Mouse (Mus musculus) olfactory bulb, adult 2 months (tissue): ENCODE measurements around the gene Otub2. TPM values are rescaled to one million over a fixed set of nuclear protein-coding genes. Genes with fewer than 3 reads are reported as not detected.

Experiments used
- H3K27ac ChIP-seq: fragments of 200-500 bp; 2 replicates; pipeline ENCODE4 v1.5.1; 2012; ENCODE audit warnings: low read depth, low read length; ENCODE audit not compliant: insufficient read depth
- H3K4me1 ChIP-seq: fragments of 200-500 bp; 2 replicates; pipeline ENCODE4 v1.6.1; 2012; ENCODE audit warnings: low read length; ENCODE audit not compliant: control insufficient read depth, insufficient read depth
- H3K4me3 ChIP-seq: fragments of 200-500 bp; 2 replicates; pipeline ENCODE4 v1.5.1; 2012; ENCODE audit warnings: mild to moderate bottlenecking, low read depth, low read length, moderate library complexity; ENCODE audit not compliant: insufficient read depth
- CTCF ChIP-seq: fragments of 200-500 bp; IDR thresholded peaks from 2 replicates; pipeline ENCODE4 v1.5.1; 2012; ENCODE audit warnings: low read depth, mild to moderate bottlenecking, low read length, moderate library complexity; ENCODE audit not compliant: insufficient read depth
- POLR2A ChIP-seq: fragments of 200-500 bp; IDR thresholded peaks from 2 replicates; pipeline ENCODE4 v1.6.1; 2012; ENCODE audit warnings: mild to moderate bottlenecking, low read depth, low read length, moderate library complexity; ENCODE audit not compliant: insufficient read depth
- WGBS: fragments of 180-500 bp; shearing (Covaris S2); methylation state at CpG from one replicate; pipeline ENCODE4 v1.1.7; 2018; 5-methylcytosine and 5-hydroxymethylcytosine counted together
- polyA plus RNA-seq: library from polyadenylated mRNA; stranded (reverse); fragments of >200 nt; gene quantifications from 2 replicates; pipeline ENCODE4 v1.2.4, GENCODE M21; 2012; ENCODE audit warnings: low replicate concordance; ENCODE audit not compliant: missing spikeins, insufficient read depth, insufficient read length

The Otub2 gene
- polyA plus RNA-seq, 1 experiment = not detected

DNA sequence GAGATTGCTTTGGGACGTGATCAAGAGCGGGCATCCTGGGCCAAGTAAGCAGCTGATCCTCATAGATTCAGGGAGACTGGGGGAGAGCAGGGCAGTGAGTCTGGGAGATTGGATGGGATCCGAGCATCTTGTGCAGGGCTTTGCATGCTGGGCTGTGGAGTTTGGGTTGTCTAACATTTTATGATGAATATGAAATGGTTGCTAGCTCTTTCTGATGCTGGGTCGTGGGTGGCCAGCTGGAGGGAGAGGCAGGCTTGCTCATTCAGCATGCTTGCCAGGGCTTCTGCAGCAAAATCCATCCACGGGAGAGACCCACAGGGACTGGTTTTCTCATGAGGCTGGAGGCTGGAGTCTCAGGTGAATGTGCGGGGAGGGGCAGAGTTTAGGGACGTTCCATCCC is 2.6 kb downstream of the Otub2 start:
- TF ChIP-seq POLR2A = no peak
- TF ChIP-seq CTCF = no peak
- Histone ChIP-seq H3K4me1 (peaks cover 24% of the 10 kb centered on the region), H3K4me3 (no peak overlapping the region), H3K27ac (no peak overlapping the region)
- 85% methylated on average over 7 of the region's 7 CpGs for WGBS

DNA sequence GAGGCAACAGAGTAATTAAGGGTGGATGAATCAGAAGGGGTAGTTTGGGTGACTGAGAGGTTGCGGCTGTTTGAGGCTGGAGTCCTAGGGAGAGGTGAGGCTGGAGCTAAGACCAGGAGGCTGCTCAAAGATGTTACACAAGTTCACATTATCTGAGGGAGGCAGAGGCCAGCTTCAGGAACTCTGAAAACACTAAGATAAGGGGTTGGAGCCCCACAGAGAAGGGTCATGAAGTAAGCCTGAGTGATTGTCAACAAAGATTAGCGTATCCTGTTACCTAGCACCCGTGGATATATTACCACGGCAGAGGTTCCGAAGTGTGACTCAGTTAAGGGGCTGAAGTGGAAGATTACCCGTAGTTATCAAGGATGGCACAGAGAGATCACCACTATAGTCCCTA is 5.0 kb downstream of the Otub2 start:
- H3K4me1 ChIP-seq = peaks cover 24% of the 10 kb centered on the region
- no peak overlapping the region for H3K4me3 ChIP-seq
- 86% methylated on average over 6 of the region's 6 CpGs for WGBS
- H3K27ac ChIP-seq = no peak overlapping the region
- TF ChIP-seq POLR2A (no peak), CTCF (no peak)

DNA sequence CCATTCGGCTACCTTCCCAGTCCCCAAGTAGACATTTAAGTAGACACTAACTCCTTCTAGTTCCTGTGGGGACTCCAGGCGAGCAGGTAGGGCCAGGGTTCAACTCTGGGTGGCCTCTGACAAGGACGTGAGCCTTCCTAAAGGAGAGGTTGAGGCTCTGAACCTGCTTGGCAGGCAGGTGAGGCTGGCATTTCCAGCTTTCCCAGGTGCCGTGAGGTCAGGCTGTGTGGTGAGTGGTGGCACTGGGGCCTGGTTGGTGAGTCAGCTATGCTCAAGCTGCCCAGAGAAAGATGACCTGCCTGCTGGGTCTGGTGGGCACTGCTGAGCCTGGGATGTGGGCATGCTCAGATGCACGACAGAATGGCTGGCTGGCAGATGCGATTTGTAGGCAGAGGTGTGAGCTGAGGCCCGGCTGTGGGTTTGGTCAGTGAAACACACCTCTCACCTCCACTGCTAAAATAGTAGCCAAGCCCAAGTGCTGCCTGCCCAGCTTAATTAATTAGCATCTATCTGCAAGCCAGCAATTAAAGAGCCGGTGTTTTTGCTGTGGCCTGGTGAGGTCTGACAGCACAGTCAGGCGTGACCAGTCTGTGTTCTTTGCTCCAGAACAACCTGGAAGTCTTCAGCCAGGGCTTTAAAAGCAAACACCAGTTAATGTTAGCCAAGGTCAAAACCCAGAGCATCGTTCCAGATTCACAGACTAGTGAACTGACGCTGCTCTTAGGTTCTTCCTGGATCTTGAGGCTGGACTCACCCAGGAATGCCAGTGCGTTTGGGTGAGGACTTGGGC is 7.2 kb downstream of the Otub2 start:
- Histone ChIP-seq H3K4me1 (peaks cover 10% of the 10 kb centered on the region), H3K4me3 (no peak overlapping the region), H3K27ac (no peak overlapping the region)
- WGBS = 84% methylated on average over 12 of the region's 12 CpGs
- TF ChIP-seq CTCF (no peak), POLR2A (no peak)

DNA sequence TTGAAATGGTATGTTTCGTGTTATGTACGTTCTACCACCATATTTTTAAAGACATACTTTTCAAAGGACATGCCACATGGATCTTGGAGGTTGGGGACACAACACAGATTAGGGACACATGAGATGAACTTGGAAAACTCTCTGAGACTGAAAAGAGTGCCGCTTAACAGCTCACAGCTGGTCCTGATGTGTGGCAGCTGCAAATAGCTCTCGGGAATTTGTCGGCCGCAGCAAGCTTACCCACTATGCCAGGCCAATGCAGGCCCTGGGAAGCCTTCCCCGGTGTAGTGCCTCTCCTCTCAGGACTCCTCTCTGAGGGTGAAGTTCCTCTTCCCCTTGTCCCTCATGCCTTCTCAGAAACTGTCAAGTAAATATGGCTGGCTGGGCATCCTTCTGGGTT is 8.3 kb downstream of the Otub2 start:
- no peak overlapping the region for H3K4me3 ChIP-seq

DNA sequence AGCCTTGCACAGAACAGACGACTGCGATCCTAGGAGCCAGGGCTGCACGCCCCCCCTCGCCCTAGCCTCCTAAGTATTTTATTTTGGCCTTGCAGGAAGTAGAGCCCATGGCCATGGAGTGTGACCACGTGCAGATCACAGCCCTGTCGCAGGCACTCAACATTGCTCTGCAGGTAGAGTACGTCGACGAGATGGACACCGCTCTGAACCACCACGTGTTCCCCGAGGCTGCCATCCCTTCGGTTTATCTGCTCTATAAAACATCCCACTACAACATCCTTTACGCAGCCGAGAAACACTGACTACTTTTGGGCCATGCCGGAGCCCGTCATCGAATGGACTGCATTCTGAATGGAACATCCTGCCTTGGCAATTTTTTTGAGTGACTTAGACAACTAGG is 15.6 kb downstream of the Otub2 start:
- TF ChIP-seq POLR2A (no peak), CTCF (no peak)
- no peaks in the 10 kb centered on the region for H3K4me1 ChIP-seq
- H3K4me3 ChIP-seq = no peak overlapping the region
- 87% methylated on average over 18 of the region's 18 CpGs for WGBS
- H3K27ac ChIP-seq = no peak overlapping the region

More for the DNA sequence above, 8.3 kb downstream of the Otub2 start:
- no peak for TF ChIP-seq POLR2A
- no peak for TF ChIP-seq CTCF
- Histone ChIP-seq H3K27ac (no peak overlapping the region), H3K4me1 (peaks cover 3% of the 10 kb centered on the region; the same call in 1 of the 2 replicates)
- WGBS = 84% methylated on average over 7 of the region's 7 CpGs

DNA sequence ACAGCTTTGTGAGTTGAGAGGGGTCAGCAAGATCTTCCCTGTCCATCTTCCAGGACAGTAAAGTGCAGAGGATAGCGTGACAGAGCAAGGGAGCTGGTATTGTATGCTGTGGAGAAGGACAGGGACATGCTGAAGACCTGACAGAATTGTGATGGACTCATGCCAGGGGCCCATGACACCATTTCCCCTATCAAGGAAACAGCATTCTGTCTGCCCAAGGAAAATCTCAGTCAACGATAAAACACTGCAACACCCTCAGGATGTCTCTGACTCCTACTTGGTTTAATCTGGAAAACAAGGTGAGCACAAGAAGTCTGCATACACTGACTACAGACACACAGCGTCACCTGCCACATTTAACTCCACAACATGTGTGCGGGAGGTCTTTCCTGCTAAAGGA is 19.2 kb downstream of the Otub2 start, which contains the start of gene 9330161L09Rik:
Gene 9330161L09Rik, minus strand, starts transcription at position 101 of the 400 bp plus-strand sequence.
- H3K27ac ChIP-seq = no peak within 1 kb of the TSS
- WGBS = 93% methylated on average over 4 of the region's 4 CpGs
- TF ChIP-seq POLR2A = no peak
- TF ChIP-seq CTCF = no peak
- no peak within 1 kb of the TSS for H3K4me3 ChIP-seq
- H3K4me1 ChIP-seq = no peaks in the 10 kb centered on the region

DNA sequence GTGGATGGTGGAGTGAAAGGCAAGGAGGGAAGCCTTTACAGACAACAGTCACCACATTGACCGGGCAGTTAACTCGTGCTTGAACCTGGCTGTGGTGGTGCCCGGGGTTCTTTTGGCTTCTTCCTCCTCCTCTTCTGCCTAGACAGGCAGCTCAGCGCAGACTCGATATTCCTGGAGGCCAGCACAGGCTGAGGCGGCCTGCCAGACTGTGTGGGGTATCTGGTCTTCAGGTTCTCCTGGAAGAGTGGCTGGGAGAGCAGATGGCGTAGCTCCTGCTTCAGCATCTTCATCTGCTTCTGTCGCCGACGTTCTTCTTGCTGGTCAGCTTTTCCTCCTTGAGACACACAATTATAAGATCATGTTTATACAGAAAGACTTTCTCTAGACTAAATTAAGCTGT is 19.7 kb downstream of the Otub2 start:
- no peaks in the 10 kb centered on the region for H3K4me1 ChIP-seq
- 89% methylated on average over 10 of the region's 10 CpGs for WGBS
- no peak overlapping the region for H3K27ac ChIP-seq
- H3K4me3 ChIP-seq = no peak overlapping the region
- TF ChIP-seq CTCF (no peak), POLR2A (no peak)

DNA sequence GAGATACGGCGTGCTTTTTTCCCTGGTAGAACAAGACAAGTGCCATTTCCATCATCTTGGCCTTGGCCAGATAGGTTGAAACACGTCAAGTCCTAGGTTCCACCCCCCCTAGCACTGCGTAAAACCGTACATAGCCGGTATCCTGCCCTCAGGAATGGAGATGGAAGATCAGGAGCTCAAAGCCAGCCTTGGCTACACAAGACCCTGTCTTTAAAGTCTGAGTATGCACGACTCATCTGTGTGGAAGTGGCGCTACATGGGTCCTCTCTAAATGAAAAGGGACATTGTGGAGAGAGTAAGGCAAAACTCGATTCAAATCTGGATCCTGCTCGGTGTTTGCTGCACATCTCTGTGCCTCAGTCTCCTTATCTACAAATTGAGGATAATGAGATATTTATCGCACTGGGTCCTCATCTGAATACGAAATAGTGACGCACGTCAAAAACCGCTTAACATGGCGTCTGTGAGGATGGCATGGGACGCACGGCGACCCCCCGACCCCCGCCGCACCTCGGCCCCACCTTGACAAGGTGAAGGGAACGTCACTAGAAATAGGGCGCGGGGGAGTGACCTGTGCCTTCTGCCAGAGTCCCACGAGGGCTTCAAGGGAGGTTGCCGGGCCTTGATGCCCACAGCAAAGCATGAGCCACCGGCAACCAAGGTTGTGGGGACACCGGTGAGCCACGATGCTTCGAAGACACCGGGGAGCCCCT is 36.7 kb downstream of the Otub2 start:
- Histone ChIP-seq H3K4me1 (peaks cover 12% of the 10 kb centered on the region), H3K4me3 (peak overlapping the region; percentile 81), H3K27ac (peak overlapping the region; percentile 43; the same call in 1 of the 2 replicates)
- 7% methylated on average over 33 of the region's 33 CpGs for WGBS
- TF ChIP-seq CTCF = no peak

DNA sequence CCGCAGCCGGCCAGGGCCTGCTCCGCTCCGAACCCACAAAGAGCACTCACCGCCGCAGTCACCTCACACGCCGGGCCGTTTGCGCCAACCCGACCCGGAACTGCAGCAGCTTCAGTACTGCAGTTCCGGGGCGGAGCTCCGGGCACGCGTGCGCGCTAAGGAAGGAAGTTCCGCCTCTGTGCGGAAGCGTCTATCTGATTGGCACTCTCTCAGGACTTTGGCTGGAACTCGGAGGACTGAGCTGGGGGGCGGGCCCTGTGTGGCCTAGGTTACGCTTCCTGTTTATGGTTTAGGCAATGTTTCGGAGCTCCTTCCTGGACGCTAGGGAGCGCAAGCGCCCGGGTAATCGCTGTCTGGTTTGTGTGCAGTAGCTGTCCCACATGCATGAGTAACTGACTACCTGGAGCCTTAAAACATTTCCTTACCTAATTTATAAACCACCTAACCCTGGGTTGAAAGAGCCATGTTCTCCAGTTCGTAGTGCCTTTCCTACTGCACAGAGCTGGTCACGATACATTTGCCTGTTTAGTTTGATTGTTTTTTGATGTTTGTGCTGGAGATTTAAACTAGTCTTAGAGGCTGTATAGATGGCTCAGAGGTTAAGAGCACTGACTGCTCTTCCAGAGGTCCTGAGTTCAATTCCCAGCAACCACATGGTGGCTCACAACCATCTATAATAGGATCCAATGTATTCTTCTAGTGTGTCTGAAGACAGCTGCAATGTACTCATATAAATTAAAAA is 37.4 kb downstream of the Otub2 start, which contains the start of gene Ddx24:
Gene Ddx24, minus strand, starts transcription at position 102 of the 742 bp plus-strand sequence.
- TF ChIP-seq CTCF (peak; percentile 62), POLR2A (peak; percentile 86)
- H3K27ac ChIP-seq = peak within 1 kb of the TSS; percentile 43; the same call in 1 of the 2 replicates
- H3K4me3 ChIP-seq = peak within 1 kb of the TSS; percentile 81
- under 1% methylated on average over 33 of the region's 33 CpGs for WGBS
- peaks cover 12% of the 10 kb centered on the region for H3K4me1 ChIP-seq
